Mouse (Mus musculus) bone marrow, adult 2 months (tissue): Measurements from ENCODE around the gene Zfp280c.

Source experiments
- CTCF ChIP-seq: fragments of 200-500 bp; IDR thresholded peaks from 2 replicates; pipeline ENCODE4 v1.5.1; 2011; ENCODE audit warnings: low read length, control low read depth; ENCODE audit not compliant: control insufficient read depth, insufficient read depth
- POLR2A ChIP-seq: fragments of 200-500 bp; IDR thresholded peaks from 2 replicates; pipeline ENCODE4 v1.6.1; 2011; ENCODE audit warnings: low read depth, mild to moderate bottlenecking, control low read depth, low read length, borderline replicate concordance; ENCODE audit not compliant: control insufficient read depth

DNA sequence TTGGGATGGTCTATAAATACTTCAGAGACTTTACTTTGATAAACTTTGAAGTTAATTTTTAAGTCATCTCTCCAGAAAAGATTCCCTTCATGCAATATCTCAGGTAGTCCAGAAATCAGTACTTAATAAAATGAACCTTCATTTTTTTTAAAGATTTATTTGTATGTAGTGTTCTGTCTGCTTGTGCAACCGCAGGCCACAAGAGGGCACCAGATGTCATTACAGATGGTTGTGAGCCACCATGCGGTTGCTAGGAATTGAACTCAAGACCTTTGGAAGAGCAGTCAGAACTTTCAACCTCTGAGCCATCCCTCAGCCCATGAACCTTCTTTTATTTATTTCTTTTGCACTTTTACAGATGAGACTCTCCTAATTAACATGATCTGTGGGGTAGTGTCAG, 42.7 kb upstream of the Zfp280c start:
- TF ChIP-seq CTCF, result no peak
- TF ChIP-seq POLR2A, result no peak
